Mouse (Mus musculus): ENCODE results near the gene Zfp335. TPM values are rescaled to one million over a fixed set of nuclear protein-coding genes. Genes with fewer than 3 reads are reported as not detected.

Gene Zfp335
- total RNA-seq, 2 experiments from 2014 or later: 7.4 to 8.4 TPM

Other genes starting within 250 kb of the Zfp335 start
- not detected for gene Wfdc11, start 237.7 kb downstream of the Zfp335 start, total RNA-seq (2021)
- not detected for gene Wfdc13, start 226.7 kb downstream of the Zfp335 start, total RNA-seq (2021)
- not detected for gene Spint4, start 213.3 kb downstream of the Zfp335 start, total RNA-seq (2021)
- not detected for gene Spint5, start 196.5 kb downstream of the Zfp335 start, total RNA-seq (2021)
- gene Wfdc3, start 165.8 kb downstream of the Zfp335 start, total RNA-seq (2021): not detected
- 10 to 100 TPM; 15.7 to 20.7 TPM for gene Dnttip1, start 165.8 kb downstream of the Zfp335 start, total RNA-seq (2021)
- gene Ube2c, start 141.9 kb downstream of the Zfp335 start, total RNA-seq (2021): under 1 TPM; 0.41 to 0.50 TPM
- over 10,000 TPM; 18,106 to 19,583 TPM for gene Tnnc2, start 131.8 kb downstream of the Zfp335 start, total RNA-seq (2021)
- gene Snx21, start 125.9 kb downstream of the Zfp335 start, total RNA-seq (2021): 10 to 100 TPM; 20.0 to 24.3 TPM
- gene Acot8, start 106.9 kb downstream of the Zfp335 start, total RNA-seq (2021): 1 to 10 TPM; 8.0 to 8.2 TPM
- gene Zswim3, start 106.7 kb downstream of the Zfp335 start, total RNA-seq (2021): 1 to 10 TPM; 1.5 TPM
- gene Zswim1, start 89.1 kb downstream of the Zfp335 start, total RNA-seq (2021): 1 to 10 TPM; 5.6 to 5.8 TPM
- gene Spata25, start 83.2 kb downstream of the Zfp335 start, total RNA-seq (2021): not detected
- gene Ctsa, start 78.9 kb downstream of the Zfp335 start, total RNA-seq (2021): 10 to 100 TPM; 51.3 to 55.9 TPM
- gene Neurl2, start 78.3 kb downstream of the Zfp335 start, total RNA-seq (2021): 10 to 100 TPM; 37.2 to 41.0 TPM
- gene Pltp, start 54.0 kb downstream of the Zfp335 start, total RNA-seq (2021): 10 to 100 TPM; 12.5 to 21.8 TPM
- gene Pcif1, start 32.5 kb downstream of the Zfp335 start, total RNA-seq (2021): 10 to 100 TPM; 26.3 to 28.6 TPM
- gene Mmp9, start 29.0 kb upstream of the Zfp335 start, total RNA-seq (2021): under 1 TPM; 0.43 to 0.85 TPM
- gene Slc12a5, start 49.0 kb upstream of the Zfp335 start, total RNA-seq (2021): under 1 TPM; 0.40 to 0.55 TPM
- 10 to 100 TPM; 11.1 to 11.7 TPM for gene Ncoa5, start 123.1 kb upstream of the Zfp335 start, total RNA-seq (2021)
- under 1 TPM; 0.28 to 0.41 TPM for gene Cd40, start 143.9 kb upstream of the Zfp335 start, total RNA-seq (2021)
- not detected for gene 1700025C18Rik, start 179.0 kb upstream of the Zfp335 start, total RNA-seq (2021)